Mouse (Mus musculus): ENCODE results near the gene Dkkl1.

Gene Dkkl1

DNA sequence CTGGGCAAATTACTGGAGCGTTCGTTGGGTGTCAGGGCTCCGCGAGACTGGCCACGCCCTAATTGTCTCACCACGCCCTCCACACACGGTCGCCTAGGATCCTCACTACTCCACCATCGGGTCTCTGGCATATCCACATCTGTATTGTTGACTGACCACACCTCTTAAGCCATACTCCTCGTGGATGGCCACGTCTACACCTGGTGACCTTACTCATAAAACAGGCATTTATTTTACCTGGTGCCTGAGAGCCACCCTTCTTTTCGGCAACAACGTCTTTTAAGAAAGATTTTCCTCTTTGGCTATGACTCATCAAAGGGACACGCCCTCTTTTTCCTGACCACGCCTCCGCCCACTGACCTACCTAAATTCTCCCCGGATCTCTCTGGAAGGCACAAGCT is at the start of gene Dkkl1:
Gene Dkkl1, minus strand, starts transcription at position 297 of the 401 bp plus-strand sequence.
- DNase-seq (ENCODE audit: low spot score), result no peak

DNA sequence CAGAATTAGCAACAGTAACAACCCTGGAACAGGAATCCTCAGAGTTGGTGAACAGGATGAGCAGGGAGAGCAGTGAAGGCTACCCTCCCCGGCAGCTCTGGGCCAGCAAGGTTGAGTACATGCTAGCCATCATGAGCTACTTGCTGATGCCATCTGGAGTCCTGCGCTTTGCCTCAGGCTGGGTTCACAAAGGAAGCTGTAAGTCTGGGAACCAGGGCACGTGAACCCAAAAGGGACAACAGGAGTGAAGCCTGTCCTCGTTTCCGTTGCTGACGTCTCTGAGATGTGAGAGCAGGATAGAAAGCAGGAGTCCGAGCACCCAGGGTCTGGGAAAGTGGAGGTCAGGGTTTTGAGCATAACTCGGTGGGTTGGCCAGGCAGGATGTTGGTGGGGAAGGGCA is 47.3 kb upstream of the Dkkl1 start:
- no peak for DNase-seq (ENCODE audit: low spot score)

DNA sequence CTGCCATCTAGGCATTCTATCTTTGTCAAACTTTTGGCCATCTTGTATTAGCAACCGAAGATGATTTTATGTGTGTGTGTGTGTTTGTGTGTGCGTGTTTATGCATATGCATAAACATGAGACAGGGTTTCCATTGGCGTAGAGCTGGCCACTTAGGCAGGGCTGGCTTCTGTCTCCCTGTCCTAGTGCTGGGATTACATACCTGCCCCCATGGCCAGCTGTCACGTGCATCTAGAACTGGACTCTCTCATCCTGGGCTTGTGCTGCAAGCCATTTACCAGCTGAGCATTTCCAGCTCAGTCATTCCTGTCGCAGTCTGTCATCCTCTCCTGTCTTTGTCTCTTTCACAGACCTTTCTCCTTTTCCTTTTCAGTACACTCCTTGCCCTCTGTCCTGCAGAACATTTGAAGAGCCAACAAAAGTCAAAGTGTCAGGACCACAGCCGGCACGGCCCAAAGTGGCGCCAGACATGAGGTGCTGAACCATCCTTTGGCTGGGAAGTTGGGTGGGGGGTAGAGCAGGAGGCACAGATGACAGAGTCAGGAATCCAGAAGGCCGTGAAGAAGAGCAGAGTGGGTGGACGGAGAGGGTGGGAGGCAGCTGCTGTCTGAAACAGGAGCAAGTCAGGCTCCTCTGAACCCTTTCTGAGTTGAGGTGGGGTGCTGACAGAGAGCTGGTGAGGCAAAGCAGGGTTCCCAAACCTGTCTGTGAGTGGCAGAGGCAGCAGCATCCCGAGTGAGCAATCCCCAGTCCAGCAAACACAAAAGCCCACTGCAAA is 45.3 kb upstream of the Dkkl1 start:
- DNase-seq (ENCODE audit: low spot score), result no peak

DNA sequence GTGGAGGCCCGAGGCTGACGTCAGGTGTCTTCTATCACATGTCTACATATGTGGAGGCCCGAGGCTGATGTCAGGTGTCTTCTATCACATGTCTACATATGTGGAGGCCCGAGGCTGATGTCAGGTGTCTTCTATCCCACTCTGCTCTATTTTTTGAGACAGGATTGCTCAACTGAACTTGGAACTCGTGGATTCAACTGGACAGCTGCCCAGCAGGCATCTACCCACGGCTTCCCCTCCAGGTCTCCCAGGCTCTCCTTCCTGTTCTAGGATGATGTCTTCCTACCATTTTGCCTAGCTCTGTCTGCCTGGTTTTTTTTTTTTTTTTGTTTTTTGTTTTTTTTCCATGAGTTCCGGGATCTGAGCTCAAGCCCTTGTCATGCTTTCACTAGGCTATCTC is 43.9 kb upstream of the Dkkl1 start:
- peak; percentile 56 for DNase-seq (ENCODE audit: low spot score)

DNA sequence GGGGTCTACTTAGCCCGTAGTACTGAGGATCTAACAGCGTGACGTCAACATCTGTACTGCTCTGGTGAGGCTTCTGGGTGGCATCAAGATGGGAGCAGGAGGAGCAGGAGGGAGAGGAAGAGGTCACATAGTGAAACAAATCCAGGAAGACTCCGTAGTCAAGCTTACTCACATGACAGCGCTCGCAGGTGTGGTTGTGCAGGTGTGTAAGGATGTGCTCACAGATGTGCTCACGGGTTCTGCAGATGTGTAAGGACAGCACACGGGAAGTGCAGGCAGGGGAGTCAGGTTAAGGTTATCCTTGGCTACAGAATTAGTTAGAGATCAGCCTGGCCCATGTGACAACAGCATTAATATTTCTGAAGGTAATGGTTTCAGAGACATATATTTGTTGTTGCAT is 41.9 kb upstream of the Dkkl1 start:
- DNase-seq (ENCODE audit: low spot score), result no peak

DNA sequence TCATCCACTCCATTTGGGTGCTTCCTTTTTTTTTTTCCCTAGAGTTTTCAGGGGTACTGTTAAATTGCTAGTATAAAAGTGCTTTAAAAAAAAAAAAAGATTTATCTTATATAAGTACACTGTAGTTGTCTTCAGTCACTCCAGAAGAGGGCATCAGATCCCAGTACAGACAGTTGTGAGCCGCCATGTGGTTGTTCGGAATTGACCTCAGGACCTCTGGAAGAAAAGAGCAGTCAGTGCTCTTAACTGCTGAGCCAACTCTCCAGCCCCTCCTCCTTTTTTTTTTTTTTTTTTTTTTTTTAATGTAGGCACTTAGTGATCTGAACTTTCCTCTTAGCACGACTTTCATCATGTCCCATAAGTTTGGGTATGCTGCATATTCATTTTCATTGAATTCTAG is 35.7 kb upstream of the Dkkl1 start:
- DNase-seq (ENCODE audit: low spot score), result peak; percentile 46

DNA sequence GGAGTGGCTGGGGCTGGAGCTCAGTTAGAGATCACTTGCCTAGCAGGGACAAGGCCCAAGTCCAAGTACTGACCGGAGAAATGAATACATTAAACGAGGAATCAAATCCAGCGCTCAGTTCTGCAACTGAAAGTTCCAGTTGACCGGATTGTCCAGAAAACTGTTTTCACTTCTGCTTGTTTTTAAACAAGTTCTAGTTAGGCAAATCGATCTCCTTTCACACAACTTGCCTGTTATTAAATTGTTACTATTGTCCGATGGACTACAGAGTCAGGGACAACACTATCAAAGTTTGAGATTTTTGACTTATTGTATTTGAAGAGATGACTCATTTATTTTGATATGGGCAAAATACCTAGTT is 29.4 kb upstream of the Dkkl1 start:
- DNase-seq (ENCODE audit: low spot score), result no peak

DNA sequence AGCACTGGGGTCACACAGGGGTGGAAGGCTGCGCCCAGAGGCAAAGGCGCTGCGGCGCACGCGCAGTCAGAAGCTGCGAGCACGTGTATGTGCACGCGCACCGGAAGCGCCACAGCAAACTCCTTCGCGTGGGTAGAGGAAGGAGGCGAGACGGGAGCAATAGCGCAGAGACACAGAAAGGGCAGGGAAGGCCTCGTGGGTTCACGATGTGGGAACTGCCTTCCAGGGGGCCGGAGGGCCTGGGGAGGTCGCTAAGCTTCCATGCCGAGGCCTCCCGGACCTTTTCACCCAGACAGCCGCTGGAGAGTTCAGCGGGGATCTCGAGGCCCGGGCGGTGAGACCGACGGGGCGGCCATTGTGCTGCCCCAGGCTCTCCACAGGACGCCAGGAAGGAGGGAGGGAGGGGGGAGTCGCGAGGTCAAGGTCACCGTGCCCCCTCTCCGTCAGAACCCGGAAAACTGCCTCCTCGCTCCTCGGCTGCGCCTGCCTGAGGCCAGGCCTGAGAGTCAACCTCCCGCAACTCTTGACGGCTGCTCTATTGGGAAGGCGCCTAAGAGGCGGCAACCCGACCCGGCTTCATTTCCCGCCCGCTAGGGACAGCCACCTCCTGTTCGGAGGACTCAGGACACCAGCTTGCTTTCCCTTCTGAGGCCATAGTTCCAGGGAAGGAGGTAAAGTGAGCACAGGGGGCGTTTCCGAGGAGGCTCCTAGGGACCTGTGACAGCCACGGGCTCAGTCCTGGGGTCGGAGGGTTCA is 28.9 kb upstream of the Dkkl1 start, which contains the start of gene Slc6a16:
Gene Slc6a16, plus strand, starts transcription at position 453 of the 756 bp plus-strand sequence.
- no peak for DNase-seq (ENCODE audit: low spot score)

DNA sequence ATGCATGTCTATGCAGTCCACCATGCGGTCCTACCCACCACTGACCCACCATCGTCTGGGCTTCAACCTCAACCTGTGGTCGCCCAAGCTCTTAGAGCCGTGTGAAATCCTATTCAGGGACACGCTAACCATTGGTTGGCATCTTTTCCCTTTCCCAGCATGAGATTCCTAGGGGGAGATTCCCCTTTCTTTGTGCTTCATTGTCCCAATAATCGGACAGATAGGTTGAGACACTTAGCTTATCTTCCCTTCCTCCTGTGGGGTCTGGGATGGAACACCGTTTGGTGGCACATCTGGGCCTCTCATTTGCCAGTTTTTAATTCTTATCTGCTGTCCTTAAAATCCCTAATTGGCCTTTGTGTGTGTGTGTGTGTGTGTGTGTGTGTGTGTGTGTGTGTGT is 28.2 kb upstream of the Dkkl1 start:
- no peak for DNase-seq (ENCODE audit: low spot score)

DNA sequence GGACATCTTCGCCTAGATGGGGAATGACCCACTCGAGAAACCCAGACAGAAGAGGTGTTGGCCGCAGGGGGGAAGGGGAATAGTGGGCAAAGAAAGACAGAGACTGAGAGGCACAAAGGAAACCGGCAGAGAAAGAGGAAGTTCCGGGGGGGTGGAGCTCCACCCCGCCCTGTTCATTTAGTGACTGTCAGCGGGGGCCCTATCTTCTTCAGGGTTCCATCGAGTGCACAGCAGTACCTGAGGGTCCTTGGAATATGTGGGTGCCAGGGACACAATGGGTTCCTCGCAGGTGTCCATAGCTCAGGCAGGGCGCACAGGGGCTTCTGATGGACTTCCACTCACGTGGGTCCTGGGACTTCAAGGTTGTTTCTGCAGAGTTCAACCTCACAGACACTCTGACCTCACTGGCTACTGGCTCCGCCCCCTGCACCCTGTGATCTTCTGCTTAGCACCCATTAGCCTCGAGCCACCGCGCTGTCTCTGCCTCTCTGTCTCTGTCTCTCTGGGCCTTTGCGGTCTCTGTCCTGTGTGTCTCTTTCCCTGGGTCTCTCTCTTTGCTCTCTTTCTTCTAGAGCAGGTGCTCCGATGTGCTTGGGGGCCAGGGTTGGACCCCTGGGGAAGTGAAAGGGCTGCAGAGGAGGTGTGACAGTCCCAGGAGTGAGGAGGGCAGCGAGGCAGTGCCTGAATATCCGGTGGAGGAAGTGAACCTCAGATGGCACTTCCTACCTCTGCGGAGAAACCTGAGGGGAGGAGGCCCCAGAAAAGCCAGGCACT is 27.0 kb upstream of the Dkkl1 start, which contains the start of gene Cd37:
Gene Cd37, minus strand, starts transcription at position 393 of the 774 bp plus-strand sequence.
- no peak for DNase-seq (ENCODE audit: low spot score)

DNA sequence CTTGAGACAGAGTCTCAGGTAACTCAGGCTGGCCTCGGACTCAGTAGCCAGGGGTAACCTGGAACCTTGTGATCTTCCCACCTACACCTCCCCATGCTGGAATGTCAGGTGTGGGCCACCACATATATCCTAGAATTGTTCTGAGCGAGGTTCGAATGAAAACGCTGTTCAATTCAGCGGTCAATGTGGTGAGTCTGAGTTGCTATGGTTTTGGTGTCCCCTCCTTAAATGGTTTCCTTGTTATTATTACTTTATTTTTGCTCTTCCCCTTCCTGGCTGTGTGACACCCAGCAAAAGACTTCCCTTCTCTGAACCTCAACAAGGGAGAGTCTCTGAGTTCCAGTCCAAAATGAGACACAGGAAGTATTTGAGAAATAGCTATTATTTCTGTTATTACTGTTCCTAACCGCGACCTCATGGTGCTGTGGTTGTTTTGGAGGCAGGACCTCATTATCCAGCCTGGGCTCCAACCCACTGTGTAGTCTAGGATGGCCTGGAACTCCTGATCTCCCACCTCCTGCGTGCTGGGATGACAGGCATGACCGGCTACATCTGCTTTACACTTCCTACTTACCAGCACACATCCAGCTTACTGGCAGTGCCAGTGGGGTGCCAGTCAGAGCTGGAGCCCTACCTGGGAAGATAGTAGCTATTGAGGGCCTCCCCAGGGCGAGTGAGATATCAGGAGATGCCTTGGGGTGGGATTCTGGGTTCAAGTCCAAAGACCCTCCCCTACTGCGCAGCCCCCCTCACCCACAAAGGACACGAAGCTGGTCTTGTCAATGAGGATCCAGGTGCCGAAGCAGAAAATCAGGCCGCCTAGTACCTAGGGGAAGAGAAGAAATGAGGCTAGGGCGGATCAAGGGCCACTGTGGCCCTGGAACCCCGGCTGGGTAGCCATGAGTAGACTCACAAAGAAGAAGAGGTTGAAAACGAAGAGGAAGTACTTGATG is 26.1 kb upstream of the Dkkl1 start:
- DNase-seq (ENCODE audit: low spot score), result no peak

DNA sequence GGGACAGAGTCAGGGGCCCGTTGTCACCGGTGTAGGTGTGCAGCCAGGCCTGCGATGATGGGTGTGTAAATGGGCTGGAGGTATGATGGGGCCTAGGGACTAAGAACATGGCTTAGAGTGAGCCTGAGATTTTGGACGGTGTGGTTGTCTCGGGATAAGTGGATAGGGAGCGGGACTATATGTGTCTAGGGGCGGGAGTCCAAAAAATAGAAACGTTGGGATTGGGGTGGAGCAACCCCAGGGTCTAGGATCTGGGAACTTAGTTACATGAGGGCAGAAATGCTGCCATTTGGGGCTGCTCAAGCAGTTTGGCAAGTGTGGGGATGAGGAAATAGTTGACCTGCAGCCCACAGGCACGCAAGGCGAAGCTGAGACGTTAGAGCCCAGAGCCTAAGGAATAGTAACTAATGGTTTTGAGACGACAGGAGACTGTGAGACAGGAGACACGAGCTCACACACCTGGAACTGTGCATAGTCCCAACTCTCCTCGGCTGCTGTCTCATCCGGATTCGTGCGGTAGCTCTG is 23.8 kb upstream of the Dkkl1 start:
- peak; percentile 50 for DNase-seq (ENCODE audit: low spot score)

DNA sequence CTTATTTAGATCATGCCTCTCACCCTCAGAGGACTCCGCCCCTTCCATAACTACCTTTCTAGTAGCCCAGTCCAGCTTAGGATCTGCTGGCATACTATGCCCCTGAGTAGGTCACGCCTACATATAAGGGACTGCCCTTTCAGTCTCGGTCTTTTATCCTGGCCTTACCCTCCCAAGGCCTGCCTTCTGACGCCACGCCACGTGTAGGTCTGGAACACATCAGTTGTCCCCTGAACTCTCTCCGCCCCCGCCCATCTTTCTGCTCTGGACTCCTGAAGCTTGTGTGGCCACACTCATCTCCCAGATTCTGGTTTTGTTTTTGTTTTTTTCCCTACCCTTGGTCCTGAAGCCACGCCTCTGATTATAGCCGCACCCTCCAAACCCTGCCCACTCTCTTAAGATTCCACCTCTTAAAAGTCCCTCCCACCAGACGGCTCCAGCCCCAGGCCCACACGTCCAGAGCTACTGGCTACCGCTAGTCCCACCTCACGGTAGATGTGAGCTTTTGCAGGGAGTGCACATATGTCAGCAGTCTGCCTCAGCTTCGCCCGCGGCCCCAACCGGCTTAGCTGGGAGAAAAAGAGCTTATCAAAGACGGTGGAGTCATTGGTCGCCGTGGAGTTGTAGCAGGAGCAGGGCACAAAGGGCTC is 23.1 kb upstream of the Dkkl1 start:
- DNase-seq (ENCODE audit: low spot score), result no peak

DNA sequence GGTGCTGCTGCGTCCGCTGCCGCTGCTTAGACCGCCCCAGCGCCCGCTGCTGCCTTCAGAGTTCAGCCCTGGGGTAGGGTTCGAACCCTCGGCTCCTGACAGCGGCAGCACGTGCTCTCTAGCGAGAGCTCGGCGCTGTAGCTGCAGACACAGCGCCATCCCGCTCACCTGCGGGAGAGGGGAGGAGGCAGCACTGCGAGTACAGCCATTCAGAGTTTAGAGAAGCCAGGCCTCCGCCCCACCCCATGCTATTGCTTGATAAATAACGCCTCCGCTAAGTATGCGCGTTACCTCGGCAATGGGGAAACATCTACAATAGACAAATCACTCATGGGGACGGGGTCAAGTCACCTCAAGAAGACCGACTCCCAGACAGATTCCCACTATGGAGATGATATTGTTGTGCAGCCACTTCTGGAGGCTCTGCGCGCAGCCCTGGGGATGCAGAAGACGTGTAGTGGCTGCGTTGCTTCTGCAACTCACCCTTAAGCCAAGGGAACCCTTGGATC is 22.4 kb upstream of the Dkkl1 start:
- no peak for DNase-seq (ENCODE audit: low spot score)

DNA sequence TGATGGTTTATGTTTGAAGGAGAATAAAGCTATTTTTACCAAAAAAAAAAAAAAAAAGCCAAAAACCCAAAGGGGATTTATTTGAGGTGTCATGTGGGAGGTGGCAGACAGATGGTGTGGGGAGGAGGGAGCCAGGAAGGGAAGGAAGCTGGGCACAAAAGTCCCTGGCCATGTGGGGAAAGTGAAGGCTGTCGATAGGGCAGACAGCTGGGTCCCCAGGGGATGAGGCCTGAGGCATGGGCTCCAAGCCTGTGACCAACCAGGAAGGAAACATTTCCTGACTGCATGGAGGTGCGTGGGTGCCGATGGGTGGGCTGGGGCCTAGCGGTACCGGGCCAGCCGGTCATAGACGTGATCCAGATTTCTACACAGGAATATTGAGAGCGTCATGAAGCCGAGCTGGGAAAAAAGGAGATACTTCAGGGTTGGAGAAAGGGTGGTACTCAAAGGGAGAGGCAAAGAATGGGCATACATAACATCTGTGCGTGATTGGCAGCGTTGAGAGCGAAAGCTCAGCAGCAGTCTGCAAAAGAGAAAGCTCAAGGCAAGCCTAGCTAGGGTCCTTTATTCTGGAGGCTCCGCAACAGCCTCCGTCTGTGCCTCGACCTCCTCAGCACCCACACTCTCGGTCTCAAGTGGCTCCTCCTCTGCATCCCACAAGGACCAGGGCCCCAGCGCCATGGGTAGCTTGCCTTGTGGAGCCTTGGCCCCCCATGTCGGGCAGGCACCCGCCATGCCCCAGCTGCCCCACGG is 21.8 kb upstream of the Dkkl1 start:
- DNase-seq (ENCODE audit: low spot score), result no peak

DNA sequence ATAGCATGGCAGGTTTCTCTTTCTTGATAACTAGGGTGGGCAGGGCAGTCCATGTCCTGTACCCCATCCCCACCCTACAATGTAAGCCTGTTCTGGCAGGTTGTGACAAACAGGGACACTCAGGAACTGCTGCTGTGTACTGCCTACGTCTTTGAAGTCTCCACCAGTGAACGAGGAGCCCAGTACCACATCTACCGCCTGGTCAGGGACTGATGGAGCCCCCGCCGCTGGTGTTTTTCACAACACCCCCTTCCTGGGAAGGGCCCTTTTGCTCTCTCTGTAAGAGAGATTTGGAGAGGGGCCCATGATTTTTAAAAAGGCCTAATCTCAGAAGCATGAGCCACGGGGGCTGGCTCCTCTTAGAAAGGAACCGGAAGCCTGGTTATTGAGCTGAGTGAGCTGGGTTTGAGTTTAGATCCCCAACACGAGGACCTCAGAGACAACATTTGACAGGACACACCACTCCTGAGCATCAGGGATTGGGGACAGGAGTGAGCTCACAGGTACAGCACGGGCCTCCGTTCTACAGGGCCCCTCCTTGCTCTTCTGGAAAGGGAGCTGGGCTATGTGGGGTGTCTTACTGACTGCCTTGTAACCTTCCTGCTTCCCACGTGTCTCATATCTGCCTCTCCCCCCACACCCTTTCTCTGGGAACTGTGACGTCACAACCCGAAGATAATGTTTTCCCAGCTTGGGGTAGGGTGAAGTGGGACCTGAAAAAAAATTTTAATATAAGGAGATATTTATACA is 20.9 kb upstream of the Dkkl1 start:
- DNase-seq (ENCODE audit: low spot score), result no peak

DNA sequence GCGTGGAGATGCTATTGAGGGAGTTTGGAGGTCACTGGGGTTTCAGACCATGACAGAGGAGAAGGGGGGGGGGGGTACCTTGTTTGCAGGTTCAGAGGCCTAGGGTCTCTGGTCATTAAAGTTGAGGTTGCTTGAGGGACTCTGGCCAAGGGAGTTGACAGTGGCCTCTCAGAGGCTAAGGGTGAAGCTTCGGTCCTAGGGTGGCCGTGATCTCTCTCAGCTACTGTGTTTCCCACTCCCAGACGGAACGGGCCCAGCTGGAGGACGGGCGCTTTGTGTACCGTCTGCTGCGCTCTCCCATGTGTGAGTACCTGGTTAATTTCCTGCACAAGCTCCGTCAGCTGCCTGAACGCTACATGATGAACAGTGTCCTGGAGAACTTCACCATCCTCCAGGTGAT is 20.0 kb upstream of the Dkkl1 start:
- no peak for DNase-seq (ENCODE audit: low spot score)

DNA sequence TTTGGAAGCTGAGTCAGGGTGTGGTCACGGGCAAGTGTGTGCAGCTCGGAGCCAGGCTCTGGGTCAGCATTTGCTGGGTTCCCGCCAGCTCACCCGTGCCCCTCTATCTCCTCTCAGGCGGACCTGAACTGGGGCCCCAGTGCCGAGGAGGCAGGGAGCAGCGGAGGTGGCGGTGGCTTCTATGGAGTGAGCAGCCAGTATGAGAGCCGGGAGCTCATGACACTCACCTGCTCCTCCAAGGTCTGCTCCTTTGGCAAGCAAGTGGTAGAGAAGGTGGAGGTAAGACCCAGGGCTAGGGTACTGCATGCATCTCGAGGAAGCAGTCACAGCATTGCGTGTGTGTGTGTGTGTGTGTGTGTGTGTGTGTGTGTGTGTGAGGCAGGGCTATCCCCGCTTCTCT is 19.2 kb upstream of the Dkkl1 start:
- DNase-seq (ENCODE audit: low spot score), result no peak
